Mouse (Mus musculus) kidney, adult 9 months (tissue): Measurements from ENCODE around the gene Acnat2.
"Not testable (repeated sequence)": the region's sequence is repeated elsewhere in the genome, so short reads cannot be mapped to it uniquely, and the experiment has no call there.

Experiments used
- DNase-seq: peaks from one replicate; pipeline ENCODE4 v3.0.0; 2022

Gene Acnat2

GRCm38 (mm10) chr4:49407957-49408356 is at the start of gene Acnat2:
TSS of gene Acnat2 (minus strand) at chr4:49408151.
- DNase-seq: peak; percentile 64

GRCm38 (mm10) chr4:49456171-49456570 is 48.2 kb upstream of the Acnat2 start:
- no peak for DNase-seq

- no peak for DNase-seq
These were observed 44.0 kb upstream of the Acnat2 start for GRCm38 (mm10) chr4:49451848-49452551.

- peak; percentile 45 for DNase-seq
These were observed 43.3 kb upstream of the Acnat2 start for GRCm38 (mm10) chr4:49451133-49451847.

- not testable (repeated sequence) for DNase-seq
These were observed 29.0 kb upstream of the Acnat2 start for GRCm38 (mm10) chr4:49436968-49437367.

- peak; percentile 89 for DNase-seq
These were observed 2.2 kb upstream of the Acnat2 start for GRCm38 (mm10) chr4:49410151-49410550.

GRCm38 (mm10) chr4:49386873-49387272 is 21.1 kb downstream of the Acnat2 start:
- DNase-seq: no peak

GRCm38 (mm10) chr4:49383576-49384318 is 24.2 kb downstream of the Acnat2 start:
- DNase-seq: not testable (repeated sequence)

DNA sequence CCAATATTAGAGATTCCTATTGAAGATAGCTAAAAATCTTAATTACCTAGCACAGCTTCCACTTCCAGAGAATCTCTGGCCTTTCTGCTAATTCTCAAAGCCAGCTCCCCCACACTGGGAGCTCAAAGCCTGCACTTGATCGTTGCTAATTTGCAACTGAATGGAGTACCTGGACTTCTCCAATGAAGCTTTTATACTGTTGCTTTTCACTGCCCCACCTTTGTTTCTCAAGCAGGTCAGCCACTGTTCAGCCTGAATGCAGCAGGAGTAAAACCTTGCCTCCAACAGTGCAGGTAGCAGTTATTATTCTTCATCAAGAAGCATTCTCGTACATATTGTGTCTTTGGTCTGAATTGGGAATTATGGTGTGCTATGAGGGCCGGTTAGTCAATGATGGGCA is 39.9 kb downstream of the Acnat2 start:
- not testable (repeated sequence) for DNase-seq

- DNase-seq: no peak
These were observed 50.9 kb downstream of the Acnat2 start for GRCm38 (mm10) chr4:49357097-49357496.

DNA sequence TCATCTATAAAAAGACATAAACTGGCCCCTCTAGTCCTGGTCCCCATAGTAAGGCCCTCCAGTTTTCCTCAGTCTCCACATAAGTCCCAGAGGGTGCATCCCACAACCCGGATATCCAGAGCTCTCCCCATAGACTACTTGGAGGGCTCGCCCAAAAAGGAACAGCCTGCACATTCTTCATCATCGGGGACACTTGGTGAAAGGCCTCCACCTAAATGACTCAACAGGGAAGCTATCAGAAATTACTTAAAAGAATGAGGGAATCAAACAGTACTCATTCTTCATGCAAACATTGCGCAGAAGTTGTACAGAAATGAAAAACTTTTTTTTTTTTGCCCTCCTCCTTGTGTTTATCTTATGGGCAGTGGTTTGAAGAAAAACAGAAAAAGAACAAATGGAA is 57.5 kb downstream of the Acnat2 start:
- DNase-seq: no peak

DNA sequence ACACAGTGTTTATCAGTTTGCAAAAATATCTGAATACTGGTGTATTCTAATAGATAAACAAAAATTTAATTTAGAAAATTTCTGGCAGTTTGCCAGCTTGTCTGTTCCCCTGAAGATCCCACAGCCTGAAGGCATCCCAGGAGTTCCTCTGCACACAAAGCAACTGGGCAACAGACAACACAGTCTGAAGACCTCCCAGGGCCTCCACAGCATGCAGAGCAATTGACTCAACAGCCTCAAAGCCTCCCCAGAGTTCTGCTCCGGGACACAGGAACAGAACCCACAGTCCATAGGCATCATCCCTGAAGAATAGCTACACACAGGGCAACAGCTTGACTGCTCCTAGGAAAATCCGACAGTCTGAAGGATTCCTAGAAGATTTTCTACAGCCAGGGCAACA is 59.3 kb downstream of the Acnat2 start:
- DNase-seq: no peak

- DNase-seq: not testable (repeated sequence)
These were observed 60.0 kb downstream of the Acnat2 start for GRCm38 (mm10) chr4:49348001-49348400.

GRCm38 (mm10) chr4:49340091-49340490 is 67.9 kb downstream of the Acnat2 start:
- DNase-seq: peak; percentile 69

DNA sequence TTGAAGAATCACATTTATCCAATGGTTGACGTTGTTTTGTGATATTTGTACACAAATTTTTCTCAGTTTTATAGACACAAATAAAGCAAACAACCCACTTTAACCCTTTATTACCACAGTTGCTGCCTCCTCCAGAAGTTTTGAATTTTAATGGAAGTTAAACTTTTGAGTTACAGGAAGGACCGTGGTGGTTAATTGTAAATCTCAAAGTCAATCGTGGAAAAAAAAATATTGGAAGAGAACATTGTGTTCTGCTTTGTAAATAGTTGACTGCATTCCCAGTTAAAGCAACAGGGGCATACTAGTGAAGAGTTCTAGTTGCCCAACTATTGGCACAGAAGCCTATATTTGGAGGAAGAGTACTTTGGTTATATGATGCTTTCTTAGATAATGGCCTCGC is 70.0 kb downstream of the Acnat2 start:
- peak; percentile 75 for DNase-seq
